Mouse (Mus musculus): ENCODE results near the gene Fzd2. TPM values are rescaled to one million over a fixed set of nuclear protein-coding genes. Genes with fewer than 3 reads are reported as not detected.

Gene Fzd2
- total and polyA plus RNA-seq, 3 experiments, result 2.6 to 10.0 (median 2.8) TPM

DNA sequence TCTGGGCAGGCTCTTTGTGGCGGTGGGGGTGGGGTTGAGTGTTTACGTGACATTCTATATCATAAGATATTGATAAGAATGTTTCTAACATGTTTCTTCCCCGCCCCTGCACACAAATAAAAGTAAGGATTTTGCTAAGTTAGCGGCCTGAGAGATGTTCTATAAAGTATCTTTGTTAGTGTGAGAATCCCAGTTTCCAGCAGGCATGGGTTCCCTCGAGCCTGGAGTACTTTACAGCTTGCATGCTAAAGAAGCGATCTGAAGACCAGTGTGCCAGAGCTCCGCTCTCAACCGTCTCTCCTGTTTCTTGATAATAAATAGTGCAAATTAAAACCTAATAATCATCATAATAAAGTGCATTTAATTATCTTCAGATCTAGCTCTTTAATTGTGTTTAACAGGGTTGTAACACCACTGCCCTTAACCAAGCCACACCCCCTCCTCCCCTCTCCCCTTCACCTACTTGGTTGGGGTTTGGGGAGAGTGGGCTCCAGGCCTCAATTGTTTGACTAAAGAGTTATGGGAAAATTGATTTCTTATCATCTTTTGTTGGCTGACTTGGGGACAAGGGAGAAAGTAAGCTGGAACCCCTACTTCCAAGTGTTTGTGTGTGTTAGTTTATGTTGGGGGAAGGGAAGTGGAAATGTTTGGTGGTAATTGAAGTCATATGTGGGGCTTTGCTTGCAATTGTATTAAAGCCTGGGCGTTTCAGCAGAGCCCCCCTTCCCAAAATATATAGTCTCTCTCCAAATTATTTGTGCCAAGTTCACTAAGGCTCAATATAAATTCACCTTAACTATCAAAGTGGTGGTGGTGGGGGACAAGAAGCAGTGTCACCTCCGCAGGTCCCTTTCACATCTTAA, 3.7 kb downstream of the Fzd2 start:
- peaks cover 2% of the 10 kb centered on the region; the same call in 1 of the 2 replicates for H3K4me1 ChIP-seq (ENCODE audit: control insufficient read depth, insufficient read depth, low read length)
- H3K9ac ChIP-seq (ENCODE audit: low read depth, low read length), result no peak overlapping the region
- intact Hi-C loops (cut with DNase I), result no loop called here
- no peak overlapping the region for H3K27ac ChIP-seq
- H3K79me2 ChIP-seq (replicated peaks; ENCODE audit: control insufficient read depth, insufficient read depth, low read length), result no peaks in the 10 kb centered on the region
- no peaks in the 10 kb centered on the region for H3K36me3 ChIP-seq (ENCODE audit: control insufficient read depth, insufficient read depth, low read length)
- TF ChIP-seq POLR2A (IDR thresholded peaks at IDR 0.05; ENCODE audit: insufficient read depth, low read depth, low read length), result no peak
- no peak for TF ChIP-seq CTCF (IDR thresholded peaks at IDR 0.05)
- no peak for TF ChIP-seq EP300 (IDR thresholded peaks at IDR 0.05; ENCODE audit: insufficient read depth, low read depth, low read length)
- H3K27me3 ChIP-seq (ENCODE audit: control insufficient read depth, insufficient read depth, low read length), result peaks cover 8% of the 10 kb centered on the region; the same call in 1 of the 2 replicates
- no peak for DNase-seq
- H3K4me3 ChIP-seq, result no peak overlapping the region
- WGBS, result 64% methylated on average over 10 of the region's 10 CpGs

- WGBS, result 61% methylated on average over 4 of the region's 4 CpGs
- no peak for DNase-seq
- no peaks in the 10 kb centered on the region for H3K79me2 ChIP-seq (replicated peaks; ENCODE audit: control insufficient read depth, insufficient read depth, low read length)
- peaks cover 2% of the 10 kb centered on the region; the same call in 1 of the 2 replicates for H3K4me1 ChIP-seq (ENCODE audit: control insufficient read depth, insufficient read depth, low read length)
- intact Hi-C loops (cut with DNase I), result no loop called here
- H3K4me3 ChIP-seq, result no peak overlapping the region
- TF ChIP-seq POLR2A (IDR thresholded peaks at IDR 0.05; ENCODE audit: insufficient read depth, low read depth, low read length) (no peak), CTCF (IDR thresholded peaks at IDR 0.05) (no peak), EP300 (IDR thresholded peaks at IDR 0.05; ENCODE audit: insufficient read depth, low read depth, low read length) (no peak)
- no peak overlapping the region for H3K27ac ChIP-seq
- H3K36me3 ChIP-seq (ENCODE audit: control insufficient read depth, insufficient read depth, low read length), result no peaks in the 10 kb centered on the region
- peaks cover 8% of the 10 kb centered on the region; the same call in 1 of the 2 replicates for H3K27me3 ChIP-seq (ENCODE audit: control insufficient read depth, insufficient read depth, low read length)
- no peak overlapping the region for H3K9ac ChIP-seq (ENCODE audit: low read depth, low read length)
These were observed 4.5 kb downstream of the Fzd2 start for GRCm38 (mm10) chr11:102608691-102609090.

DNA sequence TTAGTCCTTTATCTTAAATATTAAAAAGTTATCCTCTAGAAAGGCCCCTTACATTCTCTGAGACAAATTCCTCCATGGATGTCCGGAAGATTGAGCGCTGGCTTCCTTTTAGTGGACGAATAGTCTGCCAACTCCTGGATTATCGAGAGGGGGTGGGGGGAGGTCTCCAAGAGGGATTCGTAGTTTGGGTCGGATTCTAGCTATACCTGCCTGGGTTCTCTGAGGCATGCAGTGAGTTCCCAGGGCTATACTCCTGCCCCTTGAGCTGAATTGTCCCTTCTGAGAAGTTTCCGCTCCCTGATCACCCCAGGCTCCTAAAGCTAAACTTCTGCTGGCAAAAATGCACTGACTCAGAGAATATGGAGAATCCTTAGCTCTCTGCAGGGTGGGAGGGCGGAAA, 5.3 kb downstream of the Fzd2 start:
- intact Hi-C loops (cut with DNase I), result no loop called here
- Histone ChIP-seq H3K4me1 (ENCODE audit: control insufficient read depth, insufficient read depth, low read length) (peaks cover 2% of the 10 kb centered on the region; the same call in 1 of the 2 replicates), H3K36me3 (ENCODE audit: control insufficient read depth, insufficient read depth, low read length) (no peaks in the 10 kb centered on the region), H3K9ac (ENCODE audit: low read depth, low read length) (no peak overlapping the region), H3K79me2 (replicated peaks; ENCODE audit: control insufficient read depth, insufficient read depth, low read length) (no peaks in the 10 kb centered on the region), H3K27ac (no peak overlapping the region), H3K27me3 (ENCODE audit: control insufficient read depth, insufficient read depth, low read length) (peaks cover 8% of the 10 kb centered on the region; the same call in 1 of the 2 replicates), H3K4me3 (no peak overlapping the region)
- 69% methylated on average over 8 of the region's 8 CpGs for WGBS
- TF ChIP-seq EP300 (IDR thresholded peaks at IDR 0.05; ENCODE audit: insufficient read depth, low read depth, low read length), result no peak
- no peak for TF ChIP-seq POLR2A (IDR thresholded peaks at IDR 0.05; ENCODE audit: insufficient read depth, low read depth, low read length)
- TF ChIP-seq CTCF (IDR thresholded peaks at IDR 0.05), result no peak
- no peak for DNase-seq

- intact Hi-C loops (cut with DNase I), result no loop called here
- Histone ChIP-seq H3K4me1 (ENCODE audit: control insufficient read depth, insufficient read depth, low read length) (peaks cover 2% of the 10 kb centered on the region; the same call in 1 of the 2 replicates), H3K79me2 (replicated peaks; ENCODE audit: control insufficient read depth, insufficient read depth, low read length) (no peaks in the 10 kb centered on the region), H3K9ac (ENCODE audit: low read depth, low read length) (no peak overlapping the region), H3K27ac (no peak overlapping the region), H3K36me3 (ENCODE audit: control insufficient read depth, insufficient read depth, low read length) (no peaks in the 10 kb centered on the region), H3K27me3 (ENCODE audit: control insufficient read depth, insufficient read depth, low read length) (peaks cover 2% of the 10 kb centered on the region; the same call in 1 of the 2 replicates), H3K4me3 (no peak overlapping the region)
- no peak for TF ChIP-seq POLR2A (IDR thresholded peaks at IDR 0.05; ENCODE audit: insufficient read depth, low read depth, low read length)
- TF ChIP-seq EP300 (IDR thresholded peaks at IDR 0.05; ENCODE audit: insufficient read depth, low read depth, low read length), result no peak
- no peak for TF ChIP-seq CTCF (IDR thresholded peaks at IDR 0.05)
- WGBS, result 54% methylated on average over 4 of the region's 4 CpGs
- DNase-seq, result no peak
These were observed 6.1 kb downstream of the Fzd2 start for GRCm38 (mm10) chr11:102610260-102610659.

- H3K4me3 ChIP-seq, result no peak overlapping the region
- no peak overlapping the region for H3K27ac ChIP-seq
- DNase-seq, result no peak
- H3K27me3 ChIP-seq (ENCODE audit: control insufficient read depth, insufficient read depth, low read length), result no peaks in the 10 kb centered on the region; the same call in 1 of the 2 replicates
- 53% methylated on average over 9 of the region's 9 CpGs for WGBS
- intact Hi-C loops (cut with DNase I), result no loop called here
- H3K4me1 ChIP-seq (ENCODE audit: control insufficient read depth, insufficient read depth, low read length), result no peaks in the 10 kb centered on the region
- H3K79me2 ChIP-seq (replicated peaks; ENCODE audit: control insufficient read depth, insufficient read depth, low read length), result no peaks in the 10 kb centered on the region
- no peak overlapping the region for H3K9ac ChIP-seq (ENCODE audit: low read depth, low read length)
- no peaks in the 10 kb centered on the region for H3K36me3 ChIP-seq (ENCODE audit: control insufficient read depth, insufficient read depth, low read length)
- TF ChIP-seq CTCF (IDR thresholded peaks at IDR 0.05) (no peak), POLR2A (IDR thresholded peaks at IDR 0.05; ENCODE audit: insufficient read depth, low read depth, low read length) (no peak), EP300 (IDR thresholded peaks at IDR 0.05; ENCODE audit: insufficient read depth, low read depth, low read length) (no peak)
These were observed 6.6 kb downstream of the Fzd2 start for GRCm38 (mm10) chr11:102610675-102611316.
